Mouse (Mus musculus) left cerebral cortex, adult 6 months (tissue): ENCODE results near the gene Tbx20. TPM values are rescaled to one million over a fixed set of nuclear protein-coding genes. Genes with fewer than 3 reads are reported as not detected.

Source experiments
- long read RNA-seq, 2 experiments: library from polyadenylated mRNA; unstranded; transcript quantifications; one replicate each; pipeline ENCODE4 v2.0.0; 2019 to 2020
- polyA plus RNA-seq: library from polyadenylated mRNA; unstranded; fragments of <200 nt; fragmentation: Nextera tagmentation; gene quantifications from 2 replicates; pipeline ENCODE4 v1.2.3, GENCODE M21; 2021

Tbx20 gene
- not detected in 2 replicates for polyA plus RNA-seq
- long read RNA-seq, experiment 1 = 0 reads
- long read RNA-seq, experiment 2 = 0 reads

GRCm38 (mm10) chr9:24774160-24774969 is at the start of gene Tbx20:
Tbx20 (minus strand) TSS chr9:24774303.

DNA sequence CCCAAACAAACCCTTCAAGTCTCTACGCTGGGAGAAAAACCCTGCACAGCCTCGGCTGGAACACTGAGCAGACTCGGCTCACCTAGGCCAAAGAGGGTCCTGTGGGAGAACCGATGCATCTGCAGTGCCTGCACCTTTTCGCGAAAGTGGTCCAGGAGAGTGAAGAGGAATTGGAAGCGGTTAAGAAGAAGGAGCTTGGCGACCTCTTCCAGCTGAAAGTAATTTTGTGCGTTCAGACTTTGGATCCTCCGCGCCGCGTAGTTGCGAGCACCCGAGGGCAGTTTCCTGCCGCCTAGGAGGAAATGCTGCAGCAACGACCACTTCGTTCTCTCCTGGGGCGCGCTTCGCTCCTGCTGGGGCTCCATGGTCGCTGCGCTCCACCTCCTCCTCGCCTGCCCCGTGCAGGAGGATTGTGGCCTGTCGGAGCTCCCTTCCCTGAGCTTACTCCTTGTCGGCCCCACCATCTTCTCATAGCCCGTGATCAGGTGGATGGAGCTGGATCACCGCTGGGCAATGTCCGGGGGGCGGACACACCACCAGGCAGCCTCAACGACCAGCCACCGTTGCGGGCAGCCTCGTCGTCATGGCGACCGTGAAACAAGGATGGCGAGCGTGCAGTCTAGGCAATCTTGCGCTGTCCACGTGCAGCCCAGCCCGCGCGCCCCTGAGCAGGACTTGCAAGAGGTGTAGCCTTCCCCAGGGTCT is 78.3 kb downstream of the Tbx20 start, which contains the start of gene Dpy19l2:
Gene Dpy19l2, minus strand, starts transcription at position 594 of the 705 bp plus-strand sequence.

Other genes starting within 250 kb of the Tbx20 start
- gene Cypt4, start 149.1 kb downstream of the Tbx20 start, polyA plus RNA-seq = not detected in 2 replicates
- 0.10 and 0.18 TPM in 2 replicates for gene Dpy19l2, start 78.0 kb downstream of the Tbx20 start, polyA plus RNA-seq